Mouse (Mus musculus): ENCODE measurements around the gene Cfl1.

Cfl1 gene

DNA sequence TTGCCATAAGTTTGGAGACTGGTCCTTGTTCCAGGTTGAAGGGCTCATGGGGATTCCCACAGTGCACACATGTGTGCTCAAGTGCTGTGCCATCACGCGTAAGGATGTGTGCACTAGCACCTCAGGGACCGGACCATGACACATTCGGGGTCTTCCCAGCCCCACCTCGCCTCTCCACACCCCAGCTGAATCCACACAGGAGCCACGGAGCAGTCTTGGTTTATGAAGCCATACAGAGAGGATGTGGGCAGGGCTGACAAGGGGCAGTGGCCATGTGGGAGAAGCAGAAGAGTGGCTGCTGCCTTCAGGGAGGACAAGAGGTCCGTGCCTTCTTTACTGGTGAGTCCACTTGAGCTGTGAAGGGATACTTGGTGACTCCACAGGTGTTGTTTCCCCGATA is 25.2 kb upstream of the Cfl1 start:
- DNase-seq (ENCODE audit: inconsistent ontology term) = no peak

DNA sequence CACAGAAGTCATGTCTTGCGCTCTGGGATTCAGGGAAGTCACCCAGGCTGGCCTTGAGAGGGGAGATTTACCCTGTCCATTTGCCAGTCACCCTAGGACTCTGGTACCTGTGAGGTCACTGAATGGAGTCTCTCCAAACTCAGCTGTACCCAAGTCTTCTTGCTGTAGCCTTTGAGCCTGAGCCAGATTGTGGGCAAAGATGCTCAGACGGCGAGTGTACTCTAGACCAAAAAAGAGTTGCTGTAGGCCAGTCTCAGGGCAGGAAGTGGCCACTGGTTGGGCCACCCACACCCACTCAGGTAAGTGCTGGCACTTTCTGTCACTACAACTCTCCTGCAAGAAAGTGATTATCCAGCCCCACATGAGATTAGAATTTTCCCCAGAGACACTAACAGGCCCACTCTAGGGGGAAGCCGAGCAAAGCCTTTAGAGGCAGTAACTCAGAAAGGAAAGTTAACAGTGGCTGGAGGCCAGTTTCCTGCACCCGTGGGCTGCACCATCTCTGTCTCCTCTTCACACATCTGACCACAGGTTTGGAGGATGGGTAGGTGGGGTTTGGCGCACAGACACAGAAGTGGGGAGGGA is 23.2 kb upstream of the Cfl1 start:
- DNase-seq (ENCODE audit: inconsistent ontology term) = peak; percentile 69

DNA sequence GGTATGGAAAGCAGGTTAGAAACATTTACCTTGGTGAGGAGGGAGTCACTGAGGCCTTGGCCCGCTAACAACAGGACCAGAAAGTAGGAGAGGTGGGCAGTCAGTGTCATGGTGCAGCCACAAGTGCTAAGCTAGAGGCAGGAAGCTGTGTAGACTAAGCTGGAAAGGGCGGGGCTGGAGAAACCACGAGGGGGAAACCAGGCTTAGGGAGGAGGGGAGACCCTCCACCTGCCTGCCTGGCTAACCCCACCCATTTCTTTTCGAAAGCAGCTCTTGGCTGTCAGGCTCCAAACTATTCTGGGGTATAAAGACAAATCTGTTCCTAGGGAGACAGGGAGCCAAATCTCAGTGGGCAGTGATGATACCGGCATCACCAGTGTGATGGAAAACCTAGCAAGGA is 21.9 kb upstream of the Cfl1 start, which contains the start of gene Ctsw:
Gene Ctsw (minus strand): TSS at position 134 of the 400 bp plus-strand sequence.
- DNase-seq (ENCODE audit: inconsistent ontology term) = no peak

GRCm38 (mm10) chr19:5471846-5472245 is 18.4 kb upstream of the Cfl1 start:
- DNase-seq (ENCODE audit: inconsistent ontology term) = no peak

- no peak for DNase-seq (ENCODE audit: inconsistent ontology term)
Observed at GRCm38 (mm10) chr19:5472857-5473256, 17.4 kb upstream of the Cfl1 start.

DNA sequence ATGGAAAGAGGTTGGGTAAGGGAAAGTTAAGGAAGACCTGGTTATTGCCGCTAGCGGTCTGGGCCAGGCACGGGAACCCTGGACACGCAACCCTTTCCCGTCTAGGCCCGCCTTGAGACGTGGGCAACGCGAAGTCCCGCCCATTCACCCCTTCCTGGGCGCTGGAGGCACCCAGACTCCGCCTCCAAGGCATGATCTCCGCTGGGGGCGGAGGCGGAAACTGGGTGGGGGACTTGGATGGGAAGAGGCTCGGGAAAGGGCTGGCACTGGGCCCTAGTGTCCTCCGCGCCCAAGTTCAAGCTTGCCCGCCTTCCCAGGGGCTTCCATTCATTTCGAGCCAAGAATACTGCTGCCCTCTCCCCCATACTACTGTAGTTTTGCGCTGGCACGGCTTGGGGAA is 16.5 kb upstream of the Cfl1 start, which contains the start of gene Efemp2:
Gene Efemp2 (plus strand): TSS at position 235 of the 400 bp plus-strand sequence.
- peak; percentile 92 for DNase-seq (ENCODE audit: inconsistent ontology term)

DNA sequence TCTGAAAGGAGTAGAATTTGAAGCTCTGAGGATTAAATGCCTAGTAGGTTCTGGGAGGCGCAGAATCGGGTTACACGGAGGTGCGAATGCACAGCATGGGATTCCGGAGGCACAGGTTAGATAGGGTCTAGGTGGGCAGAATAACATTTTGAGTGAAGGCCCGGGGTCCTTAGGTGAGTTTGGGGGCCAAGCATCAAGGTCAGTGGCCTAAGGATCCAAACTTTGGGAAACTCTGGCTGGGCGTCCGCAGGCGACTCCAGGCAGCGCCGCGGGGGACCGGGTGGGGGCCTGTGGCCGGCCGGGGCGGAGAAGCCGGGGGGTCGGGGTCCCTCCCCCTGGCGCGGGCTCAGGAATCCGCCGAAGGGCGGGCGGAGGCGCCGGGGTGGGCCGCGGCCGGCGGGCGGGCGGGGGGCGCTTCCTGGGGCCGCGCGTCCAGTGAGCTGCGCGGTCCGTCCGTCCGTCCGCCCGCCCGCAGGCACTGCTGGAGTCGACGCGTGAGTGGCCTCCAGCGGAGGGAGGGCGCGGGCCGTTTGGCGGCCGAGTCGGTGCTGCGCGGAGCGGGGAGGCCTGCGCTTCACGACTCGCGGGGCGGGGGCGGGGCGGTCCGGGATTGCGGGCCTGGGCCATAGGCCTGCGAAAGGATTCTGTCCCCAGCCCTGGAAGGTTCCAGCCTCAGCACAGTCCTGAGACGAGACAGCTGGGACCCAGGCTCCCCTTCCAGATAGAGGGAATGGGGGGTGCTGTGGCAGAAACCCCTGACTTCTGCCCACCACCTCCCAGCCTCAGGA is 15.8 kb upstream of the Cfl1 start:
- peak; percentile 75 for DNase-seq (ENCODE audit: inconsistent ontology term)

- DNase-seq (ENCODE audit: inconsistent ontology term) = peak; percentile 69
Observed at GRCm38 (mm10) chr19:5475069-5475714, 15.1 kb upstream of the Cfl1 start.

GRCm38 (mm10) chr19:5477004-5477667 is 13.1 kb upstream of the Cfl1 start:
- DNase-seq (ENCODE audit: inconsistent ontology term) = no peak

GRCm38 (mm10) chr19:5477668-5478300 is 12.5 kb upstream of the Cfl1 start:
- no peak for DNase-seq (ENCODE audit: inconsistent ontology term)

DNA sequence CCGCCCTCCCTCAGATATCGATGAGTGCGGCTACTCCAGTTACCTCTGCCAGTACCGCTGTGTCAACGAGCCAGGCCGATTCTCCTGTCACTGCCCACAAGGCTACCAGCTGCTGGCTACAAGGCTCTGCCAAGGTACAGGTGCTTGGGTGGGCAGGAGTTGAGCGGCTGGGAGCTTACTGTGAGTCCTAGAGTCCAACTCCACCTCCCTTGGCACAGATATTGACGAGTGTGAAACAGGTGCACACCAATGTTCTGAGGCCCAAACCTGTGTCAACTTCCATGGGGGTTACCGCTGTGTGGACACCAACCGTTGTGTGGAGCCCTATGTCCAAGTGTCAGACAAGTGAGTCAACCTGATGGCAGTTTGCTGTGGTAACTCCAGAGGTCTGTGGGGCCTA is 10.2 kb upstream of the Cfl1 start:
- DNase-seq (ENCODE audit: inconsistent ontology term) = no peak

GRCm38 (mm10) chr19:5481398-5481797 is 8.9 kb upstream of the Cfl1 start:
- no peak for DNase-seq (ENCODE audit: inconsistent ontology term)

- DNase-seq (ENCODE audit: inconsistent ontology term) = no peak
Observed at GRCm38 (mm10) chr19:5483386-5484359, 6.6 kb upstream of the Cfl1 start.

GRCm38 (mm10) chr19:5484496-5484895 is 5.8 kb upstream of the Cfl1 start:
- no peak for DNase-seq (ENCODE audit: inconsistent ontology term)

GRCm38 (mm10) chr19:5485371-5485770 is 4.9 kb upstream of the Cfl1 start:
- DNase-seq (ENCODE audit: inconsistent ontology term) = no peak

- DNase-seq (ENCODE audit: inconsistent ontology term) = no peak
Observed at GRCm38 (mm10) chr19:5485821-5486220, 4.4 kb upstream of the Cfl1 start.

DNA sequence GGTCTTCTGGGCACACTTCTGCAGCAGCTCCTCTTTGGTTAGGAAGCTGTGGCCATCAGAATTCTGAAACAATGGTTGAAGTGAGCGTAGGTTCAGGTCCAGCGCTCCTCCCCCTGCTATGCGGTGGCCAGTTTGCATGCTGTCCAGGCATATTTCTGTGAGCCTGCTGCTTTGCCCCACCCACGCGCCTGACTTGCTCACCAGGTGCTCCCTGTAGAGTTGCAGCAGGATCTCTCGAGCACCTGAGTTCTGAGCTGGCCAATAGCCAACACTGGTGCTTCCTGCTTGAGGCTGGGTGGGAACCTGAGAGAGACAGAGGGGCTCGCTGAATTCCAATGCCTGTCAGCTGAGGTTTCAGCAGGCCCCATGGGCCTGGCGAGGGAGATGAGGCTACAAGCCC is 4.0 kb upstream of the Cfl1 start:
- DNase-seq (ENCODE audit: inconsistent ontology term) = no peak

- no peak for DNase-seq (ENCODE audit: inconsistent ontology term)
Observed at GRCm38 (mm10) chr19:5486771-5487170, 3.5 kb upstream of the Cfl1 start.

DNA sequence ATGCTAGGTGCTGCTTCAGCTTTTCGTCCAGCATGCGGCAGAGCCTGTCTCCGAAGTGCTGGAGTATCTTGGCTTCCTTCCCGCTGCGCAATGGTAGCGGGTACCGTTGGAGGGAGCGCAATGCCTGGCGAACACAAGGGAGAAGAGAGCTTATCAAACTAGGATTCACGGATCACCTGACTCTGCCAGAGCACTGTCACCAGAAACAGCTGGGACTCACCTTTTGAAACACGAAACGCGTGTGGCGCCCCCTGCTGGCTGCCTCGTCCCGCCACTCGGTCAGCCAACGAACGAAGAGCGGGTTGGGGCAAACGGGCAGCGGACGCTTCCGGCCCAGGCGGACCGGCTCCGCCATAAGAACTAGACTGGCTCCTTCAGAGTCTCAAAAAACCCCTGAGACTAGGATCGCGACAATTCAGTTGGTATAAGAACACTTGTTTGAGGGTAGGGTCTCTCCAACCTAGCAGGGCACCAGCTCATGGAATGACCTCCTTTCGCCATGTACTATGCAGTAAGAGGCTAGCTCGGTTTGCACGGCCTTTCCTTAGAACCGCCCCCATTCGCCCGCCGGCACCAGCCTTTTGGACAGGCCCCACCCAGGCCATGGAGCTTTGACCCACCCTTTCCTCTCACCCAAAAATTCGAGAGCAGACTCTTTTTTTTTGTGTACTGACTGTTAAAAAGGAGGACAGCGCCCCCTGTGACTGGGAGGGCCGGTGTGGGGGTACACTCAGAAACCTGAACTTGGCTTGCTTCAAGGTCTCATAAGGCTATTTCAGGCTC is 2.3 kb upstream of the Cfl1 start, which contains the start of gene Mus81:
Gene Mus81 (minus strand): TSS at position 635 of the 783 bp plus-strand sequence.
- DNase-seq (ENCODE audit: inconsistent ontology term) = peak; percentile 99
